Mouse (Mus musculus): Measurements from ENCODE around the gene Tsc2.
"Not testable (repeated sequence)": the region's sequence is repeated elsewhere in the genome, so short reads cannot be mapped to it uniquely, and the experiment has no call there.

Gene Tsc2

DNA sequence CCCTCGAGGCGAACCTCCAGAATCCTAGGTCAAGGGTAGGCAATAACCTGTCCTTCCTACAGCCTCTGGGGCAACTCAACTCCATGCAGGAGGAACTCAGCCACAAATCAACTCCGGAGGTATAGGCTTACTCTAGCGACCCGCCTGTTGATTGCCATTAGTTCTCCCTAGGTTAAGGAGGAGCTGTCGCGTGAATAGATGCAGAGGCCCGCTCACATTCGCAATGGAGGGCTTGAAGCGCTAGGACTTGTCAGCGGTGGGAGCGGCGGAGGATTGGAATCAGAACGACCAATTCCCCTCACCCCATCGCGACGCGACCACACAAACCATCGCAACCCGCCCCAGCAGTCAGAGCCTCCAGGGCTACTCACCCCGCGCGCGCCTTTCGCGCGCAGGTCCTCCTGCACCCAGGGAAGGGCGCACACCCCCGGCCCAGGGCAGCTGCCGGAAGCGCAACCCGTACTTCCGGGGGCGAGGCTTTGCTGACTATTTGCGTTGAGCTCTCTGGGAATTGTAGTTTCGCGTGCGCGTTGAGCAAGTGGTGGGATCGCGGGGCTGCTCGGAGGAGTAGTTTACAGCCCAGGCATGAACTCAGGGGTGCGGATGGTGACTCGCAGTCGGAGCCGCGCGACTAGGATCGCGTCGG lies at the start of gene Tsc2, which contains the start of gene Nthl1:
TSS of gene Tsc2 (minus strand) at position 464 of the 646 bp plus-strand sequence.
TSS of gene Nthl1 (plus strand) at position 514 of the 646 bp plus-strand sequence.
- peak; percentile 54 for DNase-seq (ENCODE audit: low read depth, low spot score)

DNA sequence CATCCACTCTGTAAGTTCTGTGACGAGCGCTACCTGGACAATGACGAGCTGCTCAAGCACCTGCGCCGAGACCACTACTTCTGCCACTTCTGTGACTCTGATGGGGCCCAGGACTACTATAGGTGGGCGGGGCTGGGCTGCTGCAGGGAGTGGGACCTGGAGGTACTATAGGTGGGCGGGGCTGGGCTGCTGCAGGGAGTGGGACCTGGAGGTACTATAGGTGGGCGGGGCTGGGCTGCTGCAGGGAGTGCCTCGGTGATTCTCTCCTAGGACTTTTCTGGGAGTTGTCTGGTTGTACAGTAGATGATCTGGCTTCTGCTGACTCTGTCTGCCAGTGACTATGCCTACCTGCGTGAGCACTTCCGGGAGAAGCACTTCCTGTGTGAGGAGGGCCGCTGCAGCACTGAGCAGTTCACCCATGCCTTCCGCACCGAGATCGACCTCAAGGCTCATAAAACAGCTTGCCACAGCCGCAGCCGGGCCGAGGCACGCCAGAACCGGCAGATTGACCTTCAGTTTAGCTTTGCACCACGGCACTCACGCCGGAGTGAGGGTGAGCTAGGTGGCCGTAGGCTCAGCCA lies 45.2 kb upstream of the Tsc2 start:
- no peak for DNase-seq (ENCODE audit: low read depth, low spot score)

DNA sequence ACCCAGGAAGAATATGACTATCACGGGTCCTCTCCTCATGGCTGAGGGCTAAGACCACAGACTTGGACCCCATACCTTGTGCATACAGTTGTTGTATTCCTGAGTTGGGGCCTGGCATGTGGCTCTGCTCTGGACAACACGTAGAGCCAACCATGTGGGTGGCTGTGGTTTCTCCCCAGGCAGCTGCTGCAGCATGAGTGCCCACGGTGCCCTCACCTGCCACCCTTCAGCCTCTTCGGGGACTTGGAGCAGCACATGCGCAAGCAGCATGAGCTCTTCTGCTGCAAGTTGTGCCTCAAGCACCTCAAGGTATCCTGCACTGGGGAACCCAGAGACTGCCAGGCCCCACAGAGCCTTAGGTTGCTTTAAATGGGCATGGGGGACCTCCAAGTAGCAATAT lies 44.4 kb upstream of the Tsc2 start:
- DNase-seq (ENCODE audit: low read depth, low spot score): no peak

DNA sequence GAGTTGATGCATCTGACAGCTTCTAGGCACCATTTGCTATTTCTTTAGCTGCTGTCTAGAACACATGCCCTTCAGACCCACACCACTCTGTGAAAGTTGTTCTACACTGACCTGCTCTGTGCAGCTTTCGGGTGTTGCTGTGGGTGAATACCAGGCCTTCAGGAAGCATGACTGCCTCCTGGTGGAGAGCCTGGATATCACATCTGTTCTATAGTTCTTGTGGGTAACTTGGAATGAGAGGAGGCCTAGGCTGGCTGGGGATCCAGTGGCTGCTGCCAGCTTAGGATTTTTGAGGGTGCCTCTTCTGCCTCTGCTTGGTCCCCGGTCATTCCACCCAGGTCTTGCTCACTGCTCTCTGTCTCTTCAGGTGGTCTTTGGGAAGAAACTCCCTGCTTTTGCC lies 43.8 kb upstream of the Tsc2 start:
- DNase-seq (ENCODE audit: low read depth, low spot score): no peak

DNA sequence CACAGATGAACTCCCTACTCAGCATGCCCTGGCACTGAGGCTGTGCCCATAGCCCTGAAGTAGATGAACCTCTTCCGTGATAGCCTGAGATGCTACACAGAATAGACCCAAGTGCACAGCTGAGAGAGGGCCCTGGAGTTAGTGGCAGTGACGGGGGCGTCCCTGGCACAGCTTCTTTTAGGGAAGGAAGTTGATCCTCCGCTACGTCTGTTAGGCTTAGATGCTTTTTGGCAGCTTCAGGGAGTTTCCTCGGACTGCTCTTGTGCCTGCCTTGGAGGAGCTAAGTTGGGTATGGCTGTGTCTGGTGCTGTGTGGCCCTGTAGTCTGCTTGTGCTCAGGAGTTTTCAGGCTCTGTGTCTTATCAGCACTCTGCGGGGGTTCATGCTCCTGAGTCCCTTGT lies 41.8 kb upstream of the Tsc2 start:
- DNase-seq (ENCODE audit: low read depth, low spot score): no peak

DNA sequence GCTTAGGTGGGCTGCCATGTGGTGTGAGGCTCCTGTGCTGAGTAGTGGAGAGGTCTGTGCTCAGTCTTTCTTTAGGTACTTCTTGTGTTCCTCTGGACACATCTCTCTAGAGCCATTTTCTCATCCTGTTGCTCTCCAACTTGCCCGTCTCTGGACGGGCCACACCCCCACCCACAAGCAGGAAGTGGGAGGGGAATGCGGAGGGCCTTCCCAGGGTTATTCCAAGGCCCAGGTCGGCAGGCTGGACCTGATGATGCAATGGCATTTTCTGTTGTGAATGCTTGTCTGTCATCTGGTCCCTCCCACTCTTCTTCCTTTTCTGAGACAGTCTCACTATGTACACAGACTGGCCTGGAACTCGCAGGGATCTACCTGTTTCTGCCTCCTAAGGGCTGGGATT lies 39.7 kb upstream of the Tsc2 start:
- DNase-seq (ENCODE audit: low read depth, low spot score): no peak

DNA sequence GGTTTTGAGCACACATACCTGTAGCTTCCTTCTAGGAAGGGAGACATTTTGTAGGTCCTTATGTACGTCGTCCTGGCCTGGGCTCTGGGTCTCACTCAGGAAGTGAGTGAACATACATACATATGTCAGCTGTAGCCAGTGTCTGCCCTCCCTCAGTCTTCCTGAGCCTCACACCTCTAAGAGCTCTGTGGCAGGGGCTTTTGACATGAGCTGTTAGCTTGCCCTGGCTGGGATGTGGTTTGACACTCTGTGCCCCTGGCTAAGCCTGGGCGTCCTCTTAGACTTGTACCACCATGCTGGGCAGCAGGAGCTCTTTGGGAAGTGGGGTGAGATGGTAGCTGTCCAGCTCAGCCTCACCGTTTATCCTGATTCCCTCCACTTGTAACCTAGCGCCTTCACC lies 38.9 kb upstream of the Tsc2 start:
- DNase-seq (ENCODE audit: low read depth, low spot score): no peak

DNA sequence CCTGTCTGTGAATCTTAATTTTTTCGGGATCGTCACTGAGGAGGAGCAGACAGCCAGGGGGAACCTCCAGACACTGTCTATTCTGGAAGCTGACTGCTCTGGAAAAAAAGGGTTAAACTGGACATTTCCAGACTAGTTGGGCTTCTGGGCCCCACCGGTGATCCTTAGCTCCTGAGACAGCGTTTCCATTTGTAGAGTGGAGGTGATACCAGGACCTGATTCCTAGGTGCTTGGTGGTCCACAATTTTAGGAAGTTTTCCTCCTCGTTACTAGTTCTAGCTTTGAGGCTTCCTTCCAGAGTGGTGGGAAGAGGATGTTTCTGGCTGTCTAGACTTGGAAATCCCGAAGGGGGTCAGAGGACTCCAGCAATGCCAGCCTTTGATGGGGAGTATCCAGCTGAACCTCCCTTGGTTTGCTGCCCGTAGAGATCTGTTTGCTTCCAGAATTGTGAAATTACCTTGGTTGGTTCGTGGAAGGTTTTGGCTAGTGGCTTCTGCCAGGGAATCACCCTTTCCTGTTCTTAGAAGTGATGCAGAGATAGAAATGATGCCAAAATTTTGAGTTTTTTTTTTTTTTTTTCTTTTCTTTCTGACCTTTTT lies 37.9 kb upstream of the Tsc2 start:
- no peak for DNase-seq (ENCODE audit: low read depth, low spot score)

DNA sequence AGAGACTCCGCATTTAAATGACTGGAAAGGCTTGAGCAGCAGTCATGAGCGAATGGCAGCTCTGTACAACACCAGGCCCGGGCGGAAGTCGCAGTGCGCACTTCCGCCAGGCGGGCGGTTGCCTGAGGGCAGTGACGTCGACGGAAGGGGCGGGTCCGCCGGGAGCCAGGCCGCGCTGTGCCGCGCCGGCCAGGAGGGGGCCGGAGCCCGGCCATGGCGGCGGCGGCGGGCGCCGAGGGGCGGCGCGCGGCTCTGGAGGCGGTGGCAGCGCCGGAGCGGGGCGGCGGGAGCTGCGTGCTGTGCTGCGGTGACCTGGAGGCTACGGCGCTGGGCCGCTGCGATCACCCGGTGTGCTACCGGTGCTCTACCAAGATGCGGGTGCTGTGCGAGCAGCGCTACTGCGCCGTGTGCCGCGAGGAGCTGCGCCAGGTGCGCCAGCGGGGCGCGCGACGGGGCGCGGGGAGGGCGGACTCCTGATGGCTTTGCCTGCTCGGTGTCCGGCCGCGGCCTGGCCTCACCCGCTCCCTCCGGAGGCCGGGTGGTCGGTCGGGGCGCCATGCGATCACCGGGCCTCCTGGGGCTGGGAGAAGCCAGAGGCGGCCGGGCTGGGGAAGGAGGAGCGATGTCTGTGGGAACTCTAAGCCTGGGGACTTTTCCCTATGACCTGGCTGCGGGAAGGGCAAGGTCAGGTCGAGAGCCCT lies 37.3 kb upstream of the Tsc2 start, which contains the start of gene Zfp598:
TSS of gene Zfp598 (plus strand) at position 143 of the 701 bp plus-strand sequence.
- DNase-seq (ENCODE audit: low read depth, low spot score): peak; percentile 82

DNA sequence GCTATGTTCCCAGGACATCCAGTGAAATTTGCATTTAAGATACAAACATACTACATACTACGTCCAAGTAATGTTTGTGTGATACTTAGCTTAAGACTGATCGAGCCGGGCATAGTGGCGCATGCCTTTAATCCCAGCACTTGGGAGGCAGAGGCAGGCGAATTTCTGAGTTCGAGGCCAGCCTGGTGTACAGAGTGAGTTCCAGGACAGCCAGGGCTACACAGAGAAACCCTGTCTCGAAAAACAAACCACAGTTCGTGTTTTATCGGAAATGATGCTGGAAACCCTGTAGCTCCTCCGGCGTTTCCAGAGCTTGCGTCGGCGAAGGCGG lies 36.7 kb upstream of the Tsc2 start:
- DNase-seq (ENCODE audit: low read depth, low spot score): not testable (repeated sequence)

DNA sequence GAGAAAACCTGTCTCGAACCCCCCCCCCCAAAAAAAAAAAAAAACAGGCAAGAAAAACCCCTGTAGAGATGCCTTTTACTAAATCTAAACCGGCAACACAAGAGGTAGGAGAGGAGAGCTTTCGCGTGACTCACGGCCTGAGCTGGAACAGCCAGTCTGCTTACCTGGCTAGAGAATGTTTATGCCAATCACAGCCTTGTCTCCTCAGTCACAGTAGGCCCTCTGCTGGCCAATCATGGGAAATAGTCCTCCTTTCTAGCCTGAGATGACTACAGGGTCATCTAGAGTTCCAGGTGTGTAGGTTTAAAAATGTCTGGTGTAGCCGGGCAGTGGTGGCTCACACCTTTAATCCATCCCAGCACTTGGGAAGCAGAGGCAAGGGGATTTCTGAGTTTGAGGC lies 35.0 kb upstream of the Tsc2 start:
- DNase-seq (ENCODE audit: low read depth, low spot score): no peak

DNA sequence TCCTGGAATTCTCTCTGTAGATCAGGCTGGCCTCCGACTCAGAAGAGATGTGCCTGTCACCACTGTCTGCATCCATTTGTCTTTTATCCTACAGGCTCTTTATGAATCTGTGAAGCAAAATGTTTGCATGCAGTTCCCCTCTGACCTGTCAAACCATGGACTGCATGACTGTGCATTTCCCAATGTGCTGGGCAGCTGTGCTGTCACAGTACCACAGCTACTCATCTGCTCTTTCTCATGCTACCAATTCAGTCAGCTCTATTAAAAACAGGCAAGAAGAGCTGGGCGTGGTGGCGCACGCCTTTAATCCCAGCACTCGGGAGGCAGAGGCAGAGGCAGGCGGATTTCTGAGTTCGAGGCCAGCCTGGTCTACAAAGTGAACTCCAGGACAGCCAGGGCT lies 34.6 kb upstream of the Tsc2 start:
- DNase-seq (ENCODE audit: low read depth, low spot score): not testable (repeated sequence)

DNA sequence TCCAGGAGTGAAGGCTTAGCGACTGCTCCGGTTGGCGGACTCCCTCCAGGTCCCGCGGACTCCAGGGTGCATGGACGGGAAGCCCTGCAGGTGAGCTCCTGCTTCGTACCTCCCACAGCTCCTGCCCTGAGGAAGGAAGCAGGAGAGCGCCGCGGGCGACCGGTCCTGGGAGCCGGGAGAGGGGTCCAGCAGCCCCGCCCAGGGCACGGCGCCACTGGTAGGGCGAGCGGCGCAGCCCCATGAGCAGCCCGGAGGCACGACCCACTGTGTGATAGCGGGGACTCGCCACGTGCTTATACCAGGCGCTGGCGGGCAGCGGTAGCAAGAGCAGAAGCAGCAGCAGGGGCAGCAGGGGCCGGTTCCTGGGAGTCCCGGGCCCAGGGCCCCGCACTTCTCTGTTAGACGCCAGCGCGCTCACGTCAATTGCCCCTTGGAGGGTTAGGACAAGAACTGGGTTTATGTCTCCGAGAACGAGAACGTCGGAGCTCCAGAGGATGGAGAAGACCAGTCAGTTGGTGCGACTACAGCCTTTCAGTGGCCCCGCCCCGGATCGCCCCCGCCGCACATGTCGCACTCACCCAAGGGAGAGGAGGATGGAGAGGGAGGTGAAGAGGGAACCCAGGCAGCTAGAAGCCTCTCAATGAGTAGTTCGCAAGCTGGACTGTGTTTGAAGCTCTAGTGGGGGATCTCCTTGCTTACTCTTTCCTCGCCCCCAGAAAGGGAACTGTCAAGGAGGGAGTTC lies 25.8 kb upstream of the Tsc2 start, which contains the start of gene Npw:
TSS of gene Npw (minus strand) at position 441 of the 742 bp plus-strand sequence.
- DNase-seq (ENCODE audit: low read depth, low spot score): no peak

DNA sequence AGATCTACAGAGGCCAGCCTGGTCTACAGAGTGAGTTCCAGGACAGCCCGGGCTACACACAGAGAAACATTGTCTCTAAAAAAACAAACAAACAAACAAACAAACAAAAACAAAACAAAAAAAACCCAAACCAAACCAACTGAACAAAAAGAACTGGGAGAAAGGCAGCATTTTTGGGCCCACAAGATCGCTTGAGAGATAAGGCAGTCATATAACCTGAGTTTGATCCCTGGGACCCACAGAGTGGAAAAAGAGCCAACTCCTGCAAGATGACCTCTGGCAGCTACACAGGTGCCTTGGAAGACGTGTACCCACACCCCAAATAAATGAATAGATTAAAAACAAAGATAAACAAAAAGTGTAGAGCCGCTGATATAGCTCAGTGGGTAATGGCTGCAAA lies 22.5 kb upstream of the Tsc2 start:
- DNase-seq (ENCODE audit: low read depth, low spot score): no peak

DNA sequence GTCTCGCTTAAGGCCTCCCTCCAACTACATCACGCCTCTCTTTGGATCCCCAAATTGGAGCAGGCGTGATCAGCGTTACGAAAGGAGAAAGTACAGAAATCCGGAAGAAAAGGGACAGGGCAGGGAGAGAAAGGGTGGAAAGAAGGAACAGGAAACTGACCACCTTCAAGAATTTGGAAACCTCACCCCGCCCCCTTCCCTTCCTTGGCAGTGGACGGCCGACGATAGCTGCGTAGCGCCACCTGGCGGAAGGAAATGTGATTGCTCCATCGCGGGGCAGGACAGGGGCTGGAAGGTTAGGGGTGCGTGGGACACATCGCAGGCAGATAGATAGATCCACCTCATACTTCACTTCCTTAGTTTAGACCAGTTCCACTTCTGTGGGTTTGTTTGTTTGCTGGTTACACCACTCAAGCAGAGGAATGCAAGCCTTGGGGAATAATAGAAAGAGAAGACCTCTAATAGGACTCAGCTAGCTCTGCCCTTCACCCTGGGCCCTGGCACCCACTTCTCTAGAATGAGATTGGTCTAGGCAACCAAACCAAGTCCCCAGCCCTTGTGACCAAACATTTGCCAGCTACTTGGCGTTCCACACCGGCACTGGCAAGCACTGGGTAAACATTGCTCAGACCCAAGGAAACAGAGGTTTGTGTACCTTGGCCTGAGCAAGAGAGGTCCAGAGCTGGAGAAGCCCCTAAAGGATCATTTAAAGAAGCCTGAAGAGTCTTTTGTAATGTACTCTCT lies 21.7 kb upstream of the Tsc2 start:
- no peak for DNase-seq (ENCODE audit: low read depth, low spot score)

DNA sequence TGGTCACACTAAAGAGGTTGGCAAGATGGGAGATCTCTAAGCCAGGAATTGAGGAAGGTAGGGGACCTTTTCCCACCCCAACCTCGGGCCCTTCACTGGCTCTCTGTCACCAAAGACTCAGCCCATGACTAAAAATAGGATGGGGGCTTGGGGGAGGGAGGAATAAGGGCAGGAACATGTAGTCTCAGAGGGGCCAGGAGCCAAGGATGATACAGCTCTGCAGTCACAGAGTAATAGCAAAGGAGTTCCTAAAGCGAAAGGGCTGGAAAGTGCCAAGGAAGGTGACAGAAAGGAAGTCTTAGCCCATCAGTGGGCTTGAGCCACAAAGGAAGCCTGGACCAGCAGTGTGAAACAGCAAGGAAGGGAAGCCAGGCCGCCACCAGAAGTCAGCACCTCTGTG lies 19.4 kb upstream of the Tsc2 start:
- DNase-seq (ENCODE audit: low read depth, low spot score): no peak

DNA sequence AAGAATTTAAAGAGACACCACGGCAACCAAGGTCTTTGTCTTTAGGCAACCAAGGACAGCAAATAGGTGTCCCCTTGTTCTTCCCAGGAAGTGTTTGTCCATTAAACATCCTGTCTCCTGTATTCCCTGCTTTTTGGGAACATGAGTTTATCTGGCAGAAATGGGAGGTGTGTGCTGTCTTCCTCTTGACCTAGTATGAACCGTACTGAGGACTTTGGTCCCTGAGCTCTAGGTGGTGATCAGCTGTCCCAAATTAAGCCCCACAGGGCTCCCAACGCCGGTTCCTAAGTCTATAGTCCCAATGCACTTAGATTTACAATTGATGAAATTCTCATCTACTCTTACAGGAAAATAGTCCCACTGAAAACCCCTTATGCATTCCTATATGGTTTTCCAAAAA lies 18.3 kb upstream of the Tsc2 start:
- no peak for DNase-seq (ENCODE audit: low read depth, low spot score)

DNA sequence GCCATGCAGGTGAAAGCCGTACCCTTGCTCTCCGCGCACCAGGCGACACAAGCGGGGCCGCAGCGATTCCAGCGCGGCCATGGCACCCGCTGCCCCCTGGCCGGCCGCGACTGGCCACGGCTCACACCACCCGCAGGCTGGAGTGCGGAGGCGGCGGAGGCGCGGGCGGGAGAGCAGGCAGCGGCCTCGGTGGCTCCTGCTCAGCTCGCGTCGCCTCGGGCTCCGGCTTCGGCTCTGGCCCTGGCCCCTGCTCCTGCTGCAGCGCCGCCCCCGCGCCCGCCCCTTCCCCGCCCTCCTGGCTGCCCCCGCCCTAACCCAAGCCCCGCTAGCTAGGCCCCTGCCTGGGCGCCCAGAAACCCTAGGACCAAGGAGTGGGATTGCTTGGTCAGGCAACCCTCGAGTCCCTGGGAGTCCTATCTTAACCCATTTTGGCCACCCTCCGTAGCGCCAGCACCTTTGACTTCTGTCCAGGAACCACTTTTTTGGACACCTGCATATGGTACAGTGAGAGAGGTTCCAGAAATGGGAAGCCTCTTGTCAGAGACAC lies 17.7 kb upstream of the Tsc2 start, which contains the start of gene Slc9a3r2:
TSS of gene Slc9a3r2 (minus strand) at position 258 of the 547 bp plus-strand sequence.
- DNase-seq (ENCODE audit: low read depth, low spot score): no peak

DNA sequence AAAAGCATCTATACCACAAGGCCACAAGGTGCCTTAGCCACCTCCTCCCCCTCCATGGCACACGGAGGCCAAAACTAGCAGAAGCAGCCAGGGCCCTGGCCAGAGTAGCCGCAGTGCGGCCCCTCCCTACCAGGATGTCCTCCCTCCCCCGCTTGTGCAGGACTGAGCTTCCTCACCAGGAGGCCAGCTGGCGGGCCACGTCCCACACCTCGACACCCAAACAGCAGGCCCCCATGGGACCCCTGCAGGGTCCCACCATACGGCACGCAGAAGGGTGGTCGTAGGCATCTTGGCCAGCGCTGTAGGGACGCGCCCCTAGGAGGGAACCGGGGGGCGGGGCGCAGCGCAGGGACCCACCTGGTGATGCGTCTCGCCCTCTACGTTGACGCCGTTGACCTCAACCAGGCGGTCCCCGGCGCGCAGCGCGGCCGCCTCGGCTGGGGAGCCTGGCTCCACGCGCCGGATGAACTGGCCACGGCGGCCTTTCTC lies 17.2 kb upstream of the Tsc2 start:
- DNase-seq (ENCODE audit: low read depth, low spot score): no peak

DNA sequence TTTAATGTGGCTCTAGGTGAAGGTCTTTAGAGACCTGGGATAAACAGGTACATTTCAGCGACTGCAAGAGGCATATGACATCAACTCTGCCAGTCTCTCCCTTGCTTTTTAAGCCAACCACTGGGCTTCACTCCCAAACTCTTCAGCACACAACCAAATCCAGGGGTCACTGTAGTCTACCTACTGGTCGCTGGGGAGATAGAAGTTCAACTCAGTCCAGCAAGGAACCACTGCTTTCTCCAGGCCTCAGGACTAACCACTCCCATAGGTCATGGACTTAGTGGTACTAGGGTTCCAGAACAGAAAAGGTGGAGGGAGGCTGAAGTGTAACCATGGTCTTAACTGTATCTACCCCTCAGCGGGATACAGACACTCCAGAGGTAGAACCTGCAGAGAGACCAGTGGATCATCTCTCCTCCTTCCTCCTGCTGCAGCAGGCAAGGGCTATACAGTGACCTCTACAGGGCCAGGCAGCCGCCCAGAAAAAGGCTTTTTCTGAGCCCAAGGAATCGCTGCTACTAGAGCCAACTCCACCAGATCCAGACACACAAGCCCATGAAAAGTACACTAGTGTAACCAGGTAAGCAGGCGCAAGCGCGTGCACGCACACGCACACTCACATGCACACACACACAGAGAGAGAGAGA lies 16.4 kb upstream of the Tsc2 start:
- DNase-seq (ENCODE audit: low read depth, low spot score): no peak
